Mouse (Mus musculus) CD4-positive, CD25-positive, alpha-beta regulatory T cell (primary cell): ENCODE data around the gene Hhatl. TPM values are rescaled to one million over a fixed set of nuclear protein-coding genes. Genes with fewer than 3 reads are reported as not detected.

ENCODE experiments used
- polyA plus RNA-seq: library from polyadenylated mRNA; unstranded; fragments of 100-300 nt; shearing (Covaris generic); gene quantifications from one replicate; pipeline ENCODE4 v1.2.1, GENCODE M21; 2017

Hhatl gene
- polyA plus RNA-seq = not detected

DNA sequence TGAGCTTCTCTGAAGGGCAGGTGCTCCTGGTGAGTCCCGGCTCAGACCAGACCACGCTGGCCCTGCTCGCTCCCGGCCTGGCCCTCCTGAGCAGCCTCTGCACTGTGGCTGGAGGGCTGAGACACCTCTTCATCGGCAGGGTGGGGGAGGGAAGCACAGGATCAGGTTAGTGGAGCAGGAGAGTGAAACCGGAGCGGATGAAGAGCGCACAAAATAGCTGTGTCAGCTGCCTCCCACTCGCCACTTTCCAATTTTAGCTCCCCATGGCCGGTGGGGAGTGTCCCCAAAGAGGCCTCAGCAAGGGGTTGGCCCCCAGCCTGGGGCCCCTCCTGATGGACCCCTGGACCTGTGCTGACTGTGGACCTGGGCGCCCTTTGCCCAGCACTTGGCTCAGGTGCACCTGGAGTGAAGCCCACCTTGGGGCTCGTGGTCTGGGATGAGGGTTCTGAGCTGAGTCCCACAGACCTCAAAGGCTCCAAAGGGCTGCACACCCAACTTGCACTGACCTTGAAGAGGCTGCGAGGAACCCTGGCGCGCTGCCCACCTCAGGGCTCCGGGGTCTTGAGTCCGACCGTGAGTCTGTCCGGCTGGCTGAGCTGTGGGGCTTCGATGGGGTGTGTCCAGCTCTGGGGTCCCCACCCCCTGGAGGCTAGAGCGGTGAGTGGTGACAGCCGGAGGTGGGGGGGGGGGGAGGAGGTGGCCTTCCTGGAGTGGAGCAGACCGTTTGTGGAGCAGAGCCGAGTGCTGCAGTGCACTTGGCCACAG is at the start of gene Hhatl:
Gene Hhatl, minus strand, starts transcription at position 751 of the 765 bp plus-strand sequence.

DNA sequence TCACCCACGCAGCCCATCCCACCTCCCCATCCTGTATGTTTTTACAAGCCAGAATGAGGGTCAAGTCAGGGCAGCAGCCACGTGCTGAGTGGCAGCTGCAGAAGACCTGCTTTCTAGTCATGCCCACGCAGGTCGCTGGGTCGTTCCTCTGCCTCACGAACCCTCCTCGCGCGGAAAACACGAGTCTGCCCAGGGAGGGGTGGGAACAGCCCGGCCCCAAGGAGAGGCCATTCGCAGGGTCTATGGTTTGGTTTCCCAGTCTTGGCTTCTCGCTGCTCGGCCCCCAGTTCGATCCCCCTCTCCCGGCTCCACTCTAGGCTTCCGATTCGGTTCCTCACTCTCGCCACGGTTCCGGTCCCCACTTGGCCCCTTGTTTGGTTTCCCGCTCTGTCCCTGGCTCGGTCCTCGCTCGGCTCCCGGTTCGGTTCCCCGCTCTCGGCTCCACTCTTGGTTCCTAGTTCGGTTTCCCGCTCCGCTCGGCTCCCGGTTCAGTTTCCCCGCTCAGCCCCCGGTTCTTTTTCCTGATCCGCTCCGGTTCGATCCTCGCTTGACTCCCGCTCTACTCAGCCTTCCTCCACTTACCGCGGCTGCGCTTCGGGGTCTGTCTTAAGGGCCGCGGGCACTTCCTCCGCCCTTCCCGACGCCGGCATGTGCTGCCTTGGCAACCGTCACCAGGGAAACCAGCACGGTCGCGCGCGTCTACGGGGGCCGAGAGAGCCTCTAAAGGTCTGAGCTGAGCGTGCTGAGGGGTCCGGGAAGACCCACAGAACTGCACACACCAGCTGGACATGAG is 46.7 kb upstream of the Hhatl start, which contains the start of gene Ccdc13:
Gene Ccdc13, minus strand, starts transcription at position 633 of the 793 bp plus-strand sequence.

DNA sequence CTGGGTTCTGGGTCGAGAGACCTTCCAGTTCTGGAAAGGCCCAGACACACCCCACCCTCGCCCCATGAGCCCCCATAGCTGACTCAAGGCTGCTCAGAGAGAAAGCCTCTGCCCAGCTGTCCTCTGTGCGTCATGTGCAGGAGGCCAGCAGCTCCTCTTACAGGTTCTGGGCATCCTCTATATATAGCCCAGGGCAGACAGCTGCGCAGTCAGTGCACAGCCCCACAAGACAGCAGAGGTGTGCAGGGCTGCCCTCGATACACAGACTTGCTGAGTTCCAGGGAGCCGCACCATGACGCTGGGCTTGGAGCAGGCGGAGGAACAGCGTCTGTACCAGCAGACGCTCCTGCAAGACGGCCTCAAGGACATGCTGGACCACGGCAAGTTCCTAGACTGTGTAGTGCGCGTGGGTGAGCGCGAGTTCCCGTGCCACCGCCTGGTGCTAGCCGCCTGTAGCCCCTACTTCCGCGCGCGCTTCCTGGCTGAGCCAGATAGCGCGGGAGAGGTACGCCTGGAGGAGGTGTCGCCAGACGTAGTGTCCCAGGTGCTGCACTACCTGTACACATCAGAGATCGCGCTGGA is 14.7 kb downstream of the Hhatl start, which contains the start of gene Klhl40:
Gene Klhl40, plus strand, starts transcription at position 124 of the 582 bp plus-strand sequence.

DNA sequence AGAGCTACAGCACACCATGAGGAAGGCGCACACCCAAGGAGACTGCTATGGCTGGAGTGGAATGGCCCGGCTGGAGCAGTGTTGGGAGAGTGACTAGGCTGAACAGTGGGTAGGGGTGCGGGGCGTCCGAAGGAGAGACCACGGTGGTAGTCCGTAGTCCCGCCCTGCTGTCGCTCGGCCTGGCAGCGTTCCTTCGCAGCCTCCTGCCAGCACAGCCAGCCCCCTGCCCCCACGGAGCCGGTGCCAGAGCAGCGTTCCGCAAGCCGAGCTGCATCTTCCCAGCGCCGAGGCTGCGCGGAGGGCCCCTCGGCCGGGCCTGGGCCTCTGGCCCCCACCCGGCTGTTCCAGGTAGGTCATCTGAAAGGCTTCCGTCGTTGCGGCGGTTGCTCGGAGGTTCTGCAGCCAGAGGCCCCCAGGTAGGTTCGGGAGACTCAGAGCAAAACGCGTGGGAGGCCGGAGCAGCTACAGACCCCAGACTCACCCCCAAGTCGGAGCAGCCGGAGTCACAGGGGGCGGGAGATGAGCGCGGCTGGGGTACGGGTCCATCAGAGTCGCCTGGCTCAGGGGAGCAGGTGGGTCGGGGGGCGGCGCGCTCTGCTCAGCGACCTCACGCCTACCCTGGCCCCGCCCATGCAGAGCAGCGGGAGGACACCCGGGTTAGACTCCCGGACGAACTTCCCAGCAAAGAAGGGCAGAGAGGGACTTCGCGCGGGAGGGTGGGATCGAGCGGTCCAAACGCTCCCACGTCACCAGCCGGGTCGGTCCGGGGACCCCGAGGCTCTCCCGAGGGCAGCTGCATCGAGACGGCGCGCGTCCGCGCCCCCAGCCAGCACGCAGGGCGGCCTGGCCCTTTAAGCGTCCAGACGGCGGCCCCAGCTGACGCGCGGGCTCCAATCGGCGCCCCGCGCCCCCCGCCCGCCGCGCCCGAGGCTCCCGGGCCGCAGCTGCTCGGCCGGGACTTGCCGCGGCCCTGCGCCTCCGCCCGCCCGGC is 32.9 kb downstream of the Hhatl start, which contains the start of gene Zfp651:
Gene Zfp651, plus strand, starts transcription at position 240 of the 991 bp plus-strand sequence.

Other genes starting within 250 kb of the Hhatl start
- not detected for gene Lyzl4, start 150.4 kb downstream of the Hhatl start, polyA plus RNA-seq
- 10.6 TPM for gene Vipr1, start 149.8 kb downstream of the Hhatl start, polyA plus RNA-seq
- 27.2 TPM for gene Sec22c, start 87.0 kb downstream of the Hhatl start, polyA plus RNA-seq
- gene Ss18l2, start 82.2 kb downstream of the Hhatl start, polyA plus RNA-seq = 30.9 TPM
- 152 TPM for gene Nktr, start 73.3 kb downstream of the Hhatl start, polyA plus RNA-seq
- gene Zfp651, start 33.2 kb downstream of the Hhatl start, polyA plus RNA-seq = 0.06 TPM
- not detected for gene Klhl40, start 14.9 kb downstream of the Hhatl start, polyA plus RNA-seq
- gene Ccdc13, start 47.0 kb upstream of the Hhatl start, polyA plus RNA-seq = 0.19 TPM
- gene Higd1a, start 65.9 kb upstream of the Hhatl start, polyA plus RNA-seq = 92.4 TPM
- not detected for gene Ackr2, start 105.8 kb upstream of the Hhatl start, polyA plus RNA-seq
- gene Cyp8b1, start 123.8 kb upstream of the Hhatl start, polyA plus RNA-seq = not detected
- gene Fam198a, start 158.5 kb upstream of the Hhatl start, polyA plus RNA-seq = 0.16 TPM
- gene Pomgnt2, start 204.6 kb upstream of the Hhatl start, polyA plus RNA-seq = 0.18 TPM